Mouse (Mus musculus) embryonic facial prominence, embryonic 10.5 days (tissue): Measurements from ENCODE around the gene Npy4r. TPM values are rescaled to one million over a fixed set of nuclear protein-coding genes. Genes with fewer than 3 reads are reported as not detected.

Experiments
- DNase-seq: peaks from one replicate; pipeline ENCODE4 v3.0.0-alpha.2; 2017; ENCODE audit warnings: low spot score
- H3K27ac ChIP-seq: fragments of 300-500 bp; sonication (generic); replicated peaks from 2 replicates; pipeline ENCODE4 v1.5.1; 2016; ENCODE audit warnings: mild to moderate bottlenecking
- H3K27me3 ChIP-seq: fragments of 300-500 bp; sonication (generic); replicated peaks from 2 replicates; pipeline ENCODE4 v1.6.1; 2016; ENCODE audit warnings: low read depth, mild to moderate bottlenecking; ENCODE audit not compliant: poor library complexity, severe bottlenecking
- H3K36me3 ChIP-seq: fragments of 300-500 bp; sonication (generic); replicated peaks from 2 replicates; pipeline ENCODE4 v1.6.1; 2016; ENCODE audit warnings: mild to moderate bottlenecking, moderate library complexity
- H3K4me1 ChIP-seq: fragments of 300-500 bp; sonication (generic); 2 replicates; pipeline ENCODE4 v1.6.1; 2016
- H3K4me3 ChIP-seq: fragments of 300-500 bp; sonication (generic); 2 replicates; pipeline ENCODE4 v1.5.1; 2016; ENCODE audit warnings: mild to moderate bottlenecking, moderate library complexity
- H3K9me3 ChIP-seq: fragments of 300-500 bp; sonication (generic); 2 replicates; pipeline ENCODE4 v1.6.1; 2016; ENCODE audit warnings: mild to moderate bottlenecking
- WGBS: fragments of 180-500 bp; shearing (Covaris S2); methylation state at CpG from one replicate; pipeline ENCODE4 v1.1.7; 2016; 5-methylcytosine and 5-hydroxymethylcytosine counted together
- polyA plus RNA-seq: library from polyadenylated mRNA; unstranded; fragments of >200 nt; fragmentation: Nextera tagmentation; extraction: Ambion mirVana; gene quantifications from 2 replicates; pipeline ENCODE4 v1.2.1, GENCODE M21; 2016

The Npy4r gene
- polyA plus RNA-seq, 1 experiment from 2014 or later, result not detected

DNA sequence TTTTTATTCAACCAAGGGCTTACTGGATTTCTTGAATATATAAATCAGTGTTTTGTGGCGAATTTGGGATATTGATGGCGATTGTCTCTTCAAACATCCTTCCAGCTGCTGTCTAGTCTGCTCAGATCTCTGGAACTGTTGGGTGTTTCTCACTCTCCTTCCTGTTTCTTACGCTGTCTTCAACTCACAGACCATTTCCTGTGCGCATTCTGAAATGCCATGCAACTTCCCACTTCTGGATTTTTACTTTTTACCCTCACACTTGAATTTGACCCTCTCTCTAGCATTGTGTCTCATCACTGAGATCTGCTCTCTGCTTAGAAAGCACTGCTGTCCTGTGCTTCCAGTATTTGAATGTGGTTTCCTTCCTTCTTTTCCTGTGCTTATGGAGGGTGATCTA lies 44.7 kb downstream of the Npy4r start:
- H3K36me3 ChIP-seq, result no peaks in the 10 kb centered on the region
- WGBS, result 82% methylated on average over 4 of the region's 4 CpGs

DNA sequence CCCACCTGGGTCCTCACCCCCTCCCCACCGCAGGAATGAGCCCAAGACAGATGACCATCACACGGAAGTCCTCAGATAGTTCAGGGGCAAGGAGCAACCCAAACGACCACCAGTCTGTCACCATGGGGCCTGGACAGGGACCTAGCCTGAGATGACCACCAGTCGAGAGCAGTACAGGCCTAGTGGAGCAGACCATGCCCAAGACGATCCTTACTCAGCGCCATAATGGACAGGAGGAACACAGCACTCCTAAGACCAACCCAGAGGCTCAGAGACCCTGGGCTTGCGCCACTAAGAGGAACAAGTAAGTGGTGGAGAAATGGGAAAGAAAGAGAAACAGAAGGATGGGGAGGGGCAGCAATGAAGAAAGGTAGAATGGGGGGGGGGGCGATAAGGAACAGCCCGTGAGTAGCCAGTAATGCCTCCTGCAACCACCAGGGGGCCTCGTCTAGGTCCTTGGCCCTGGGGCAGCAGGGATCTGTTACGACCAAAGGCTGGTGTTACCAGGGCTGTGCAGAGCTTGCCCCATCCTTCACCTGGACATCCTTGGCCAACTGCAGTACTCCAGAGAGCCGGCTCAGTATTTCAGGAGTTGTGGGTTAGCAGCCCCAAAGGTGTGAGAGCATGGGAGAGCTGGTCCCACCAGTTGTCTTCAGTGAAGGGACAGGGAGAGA lies 45.8 kb downstream of the Npy4r start:
- Histone ChIP-seq H3K27me3 (no peaks in the 10 kb centered on the region), H3K4me3 (no peak overlapping the region), H3K27ac (no peak overlapping the region), H3K4me1 (no peaks in the 10 kb centered on the region), H3K9me3 (no peaks in the 10 kb centered on the region), H3K36me3 (no peaks in the 10 kb centered on the region)
- 60% methylated on average over 11 of the region's 12 CpGs for WGBS
- peak; percentile 46 for DNase-seq

More for the DNA sequence above, 44.7 kb downstream of the Npy4r start:
- Histone ChIP-seq H3K27ac (no peak overlapping the region), H3K4me1 (no peaks in the 10 kb centered on the region), H3K27me3 (no peaks in the 10 kb centered on the region), H3K4me3 (no peak overlapping the region), H3K9me3 (no peaks in the 10 kb centered on the region)
- DNase-seq, result no peak

DNA sequence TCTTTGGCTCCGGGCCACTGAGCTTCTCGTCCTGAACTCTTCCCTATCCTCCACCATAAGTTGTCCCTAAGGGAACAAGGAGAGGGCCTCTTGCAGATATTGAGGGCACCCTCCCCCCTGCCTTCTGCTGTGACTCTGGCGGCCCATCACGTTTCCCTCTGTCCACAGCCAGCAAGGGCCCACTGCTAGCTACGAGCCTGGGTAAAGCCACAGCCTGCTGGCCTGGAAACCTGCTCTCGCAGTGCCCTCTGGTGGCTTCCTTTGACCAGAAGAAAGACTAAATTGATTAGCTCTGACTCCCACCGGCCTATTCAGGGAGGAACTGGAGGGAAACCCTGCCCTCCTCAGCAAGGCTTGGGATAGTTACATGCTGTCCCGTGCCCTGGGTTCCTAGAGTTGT lies 47.4 kb downstream of the Npy4r start:
- no peaks in the 10 kb centered on the region for H3K4me1 ChIP-seq
- 27% methylated on average over 8 of the region's 8 CpGs for WGBS
- peak; percentile 66 for DNase-seq
- no peak overlapping the region for H3K4me3 ChIP-seq
- no peaks in the 10 kb centered on the region for H3K9me3 ChIP-seq
- no peaks in the 10 kb centered on the region for H3K36me3 ChIP-seq
- H3K27me3 ChIP-seq, result no peaks in the 10 kb centered on the region
- no peak overlapping the region for H3K27ac ChIP-seq

GRCm38 (mm10) chr14:34103855-34104254 lies 48.4 kb downstream of the Npy4r start:
- Histone ChIP-seq H3K36me3 (no peaks in the 10 kb centered on the region), H3K4me3 (no peak overlapping the region), H3K4me1 (no peaks in the 10 kb centered on the region), H3K9me3 (no peaks in the 10 kb centered on the region), H3K27me3 (no peaks in the 10 kb centered on the region), H3K27ac (no peak overlapping the region)
- 81% methylated on average over 3 of the region's 3 CpGs for WGBS
- DNase-seq, result no peak

DNA sequence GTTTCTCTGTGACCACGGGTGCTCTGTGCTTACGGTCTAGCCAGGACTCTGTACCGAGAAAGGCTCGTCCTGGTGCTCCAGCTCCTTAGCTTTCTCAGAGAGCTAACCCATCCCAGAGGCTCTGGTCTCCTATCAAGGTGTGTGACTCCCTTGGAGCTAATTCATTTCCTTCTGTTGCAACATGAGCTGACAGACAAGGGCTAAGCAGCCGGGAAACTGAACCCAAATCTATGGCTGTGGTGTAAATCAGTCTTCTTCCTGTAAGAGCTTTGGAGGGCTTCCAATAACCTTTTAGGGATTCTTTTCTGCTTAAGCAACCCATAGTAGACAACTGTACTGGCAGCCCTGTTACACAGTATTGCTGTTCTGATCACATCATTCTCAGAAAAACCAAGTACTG lies 49.7 kb downstream of the Npy4r start, which contains the start of gene A630023A22Rik:
Gene A630023A22Rik (minus strand): TSS at position 154 of the 400 bp plus-strand sequence.
- H3K36me3 ChIP-seq, result no peaks in the 10 kb centered on the region
- H3K4me1 ChIP-seq, result no peaks in the 10 kb centered on the region
- DNase-seq, result no peak
- H3K27ac ChIP-seq, result no peak within 1 kb of the TSS
- no peak within 1 kb of the TSS for H3K4me3 ChIP-seq
- WGBS, result 81% methylated on average over 5 of the region's 5 CpGs
- H3K9me3 ChIP-seq, result no peaks in the 10 kb centered on the region
- no peaks in the 10 kb centered on the region for H3K27me3 ChIP-seq

DNA sequence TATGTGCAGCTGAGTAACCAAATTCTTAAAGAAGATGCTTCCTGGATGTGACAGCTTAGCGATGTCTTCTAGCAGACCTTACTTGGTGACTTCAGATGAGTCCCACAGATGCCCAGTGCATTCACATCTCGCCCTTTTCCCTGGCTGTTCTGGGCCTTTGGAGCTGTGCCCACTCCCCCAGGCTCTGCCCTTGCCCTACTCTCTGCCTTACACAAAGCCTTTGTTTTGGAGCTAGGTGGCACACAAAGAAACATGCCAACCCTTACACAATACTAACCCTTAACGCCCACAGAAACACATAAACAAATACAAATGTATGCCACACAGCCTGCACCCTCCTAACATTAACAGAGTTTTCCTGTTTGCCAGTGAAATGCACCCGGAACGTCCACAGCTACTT lies 56.1 kb downstream of the Npy4r start:
- DNase-seq, result no peak
- H3K27me3 ChIP-seq, result no peaks in the 10 kb centered on the region
- WGBS, result 83% methylated on average over 5 of the region's 5 CpGs
- no peaks in the 10 kb centered on the region for H3K9me3 ChIP-seq
- H3K4me1 ChIP-seq, result no peaks in the 10 kb centered on the region
- H3K36me3 ChIP-seq, result no peaks in the 10 kb centered on the region
- no peak overlapping the region for H3K4me3 ChIP-seq
- no peak overlapping the region for H3K27ac ChIP-seq

Other genes with a start within 250 kb of the Npy4r start
- 0.83 and 0.92 TPM in 2 replicates for gene Gdf10, start 228.9 kb downstream of the Npy4r start, polyA plus RNA-seq
- not detected in 2 replicates for gene Gdf2, start 211.4 kb downstream of the Npy4r start, polyA plus RNA-seq
- 0.05 TPM in 1 of 2 replicates, not detected in the other for gene Rbp3, start 198.5 kb downstream of the Npy4r start, polyA plus RNA-seq
- 0.20 and 0.40 TPM in 2 replicates for gene Zfp488, start 173.7 kb downstream of the Npy4r start, polyA plus RNA-seq
- gene Gm30083, start 137.3 kb downstream of the Npy4r start, polyA plus RNA-seq, result not detected in 2 replicates
- not detected in 2 replicates for gene Gm5460, start 135.7 kb downstream of the Npy4r start, polyA plus RNA-seq
- not detected in 2 replicates for gene Antxrl, start 99.8 kb downstream of the Npy4r start, polyA plus RNA-seq
- 2.5 and 3.6 TPM in 2 replicates for gene Anxa8, start 66.5 kb downstream of the Npy4r start, polyA plus RNA-seq
- gene A630023A22Rik, start 49.7 kb downstream of the Npy4r start, polyA plus RNA-seq, result not detected in 2 replicates
- 0.18 and 1.0 TPM in 2 replicates for gene Gprin2, start 49.2 kb upstream of the Npy4r start, polyA plus RNA-seq
- gene Syt15, start 67.1 kb upstream of the Npy4r start, polyA plus RNA-seq, result 0.04 and 0.08 TPM in 2 replicates
- gene Shld2, start 158.0 kb upstream of the Npy4r start, polyA plus RNA-seq, result 7.5 and 8.3 TPM in 2 replicates
- gene Glud1, start 158.2 kb upstream of the Npy4r start, polyA plus RNA-seq, result 70.0 and 76.1 TPM in 2 replicates
- gene Fam25c, start 202.9 kb upstream of the Npy4r start, polyA plus RNA-seq, result not detected in 2 replicates
- 21.9 and 44.5 TPM in 2 replicates for gene Sncg, start 222.3 kb upstream of the Npy4r start, polyA plus RNA-seq
- 6.4 and 7.8 TPM in 2 replicates for gene Mmrn2, start 223.0 kb upstream of the Npy4r start, polyA plus RNA-seq